23 mouse cellular contexts compared by ENCODE assay signal in genomic region chr6:5794106-5794753, GRCm38 (mm10).
DNase-seq lines count a peak whose midpoint lies in the region; ATAC-seq and TF ChIP-seq lines count a peak whose summit lies in the region.
"Had no signal": no experiment of that assay in that cellular context is flagged by ENCODE, and none has a peak within 500 bp of the region (broad histone marks: within the 10 kb centered on the region; RNA-seq: fewer than 3 reads in every experiment).

No protein-coding gene starts in this region.

- H3K27me3 ChIP-seq in hindbrain, embryonic 10.5 days (ENCODE audit: insufficient read depth, poor library complexity, severe bottlenecking): no peaks in the 10 kb centered on the region
- H3K27me3 ChIP-seq in hindbrain, embryonic 12.5 days: no peaks in the 10 kb centered on the region
- H3K27me3 ChIP-seq: forebrain, embryonic 12.5 days; hindbrain, embryonic 15.5 days; liver, embryonic 12.5 days; lung, embryonic 15.5 days; neural tube, embryonic 13.5 days had no signal

- H3K36me3 ChIP-seq in hindbrain, embryonic 10.5 days: no peaks in the 10 kb centered on the region
- no peaks in the 10 kb centered on the region for H3K36me3 ChIP-seq in hindbrain, embryonic 12.5 days
- H3K36me3 ChIP-seq: forebrain, embryonic 12.5 days; heart, embryonic 10.5 days; hindbrain, embryonic 15.5 days; liver, embryonic 12.5 days; lung, embryonic 15.5 days; neural tube, embryonic 13.5 days had no signal

- 70% methylated on average over 5 of the region's 5 CpGs for WGBS in hindbrain, embryonic 10.5 days
- 62% methylated on average over 5 of the region's 5 CpGs for WGBS in hindbrain, embryonic 12.5 days

- no peak for ATAC-seq in hindbrain, embryonic 12.5 days (ENCODE audit: low FRiP score)
- ATAC-seq: liver, embryonic 12.5 days had no signal

- no peak overlapping the region for H3K4me2 ChIP-seq in hindbrain, embryonic 12.5 days (replicated peaks)
- H3K4me2 ChIP-seq: forebrain, embryonic 12.5 days; hindbrain, embryonic 15.5 days; liver, embryonic 12.5 days; lung, embryonic 15.5 days; midbrain, embryonic 11.5 days; neural tube, embryonic 13.5 days had no signal

- no peak overlapping the region for H3K9ac ChIP-seq in hindbrain, embryonic 12.5 days
- H3K9ac ChIP-seq: forebrain, embryonic 12.5 days; hindbrain, embryonic 15.5 days; liver, embryonic 12.5 days; lung, embryonic 15.5 days; neural tube, embryonic 13.5 days had no signal

- 0 out of 2 replicates have a peak overlapping the region, but pooled peaks have one; percentile 7 for H3K27ac ChIP-seq in layer of hippocampus, adult 2 months
- H3K27ac ChIP-seq in hindbrain, embryonic 10.5 days: no peak overlapping the region
- H3K27ac ChIP-seq in hindbrain, embryonic 12.5 days: no peak overlapping the region
- H3K27ac ChIP-seq: forebrain, embryonic 12.5 days; heart, embryonic 10.5 days; hindbrain, embryonic 15.5 days; liver, embryonic 12.5 days; lung, embryonic 15.5 days; macrophage; neural tube, embryonic 13.5 days; stomach, postnatal 0 days had no signal

- no peaks in the 10 kb centered on the region for H3K9me3 ChIP-seq in hindbrain, embryonic 10.5 days
- H3K9me3 ChIP-seq in hindbrain, embryonic 12.5 days (replicated peaks): no peaks in the 10 kb centered on the region
- H3K9me3 ChIP-seq: forebrain, embryonic 12.5 days; heart, embryonic 10.5 days; hindbrain, embryonic 15.5 days; liver, embryonic 12.5 days; lung, embryonic 15.5 days; neural tube, embryonic 13.5 days had no signal

- peaks cover 7% of the 10 kb centered on the region for H3K4me1 ChIP-seq in hindbrain, embryonic 10.5 days (replicated peaks)
- H3K4me1 ChIP-seq in hindbrain, embryonic 12.5 days: no peaks in the 10 kb centered on the region
- H3K4me1 ChIP-seq: forebrain, embryonic 12.5 days; heart, embryonic 10.5 days; hindbrain, embryonic 15.5 days; liver, embryonic 12.5 days; lung, embryonic 15.5 days; neural tube, embryonic 13.5 days had no signal

- TF ChIP-seq CTCF in layer of hippocampus, adult 2 months (conservative IDR thresholded peaks at IDR 0.05): no peak

- DNase-seq in layer of hippocampus, adult 2 months (ENCODE audit: low spot score in 2 of 2): no peak
- no peak for DNase-seq in layer of hippocampus, adult 9-11 months
- peak; percentile 46 to 56 for DNase-seq in right cerebral cortex, adult 2 months (ENCODE audit: low spot score in 2 of 2)
- DNase-seq in right cerebral cortex, postnatal 10 days (ENCODE audit: low spot score in 2 of 2): no peak
- peak; percentile 53 to 60 for DNase-seq in adrenal gland, postnatal 36 days
- DNase-seq in testis, postnatal 10 days (ENCODE audit: low spot score): peak; percentile 54
- no peak for DNase-seq in hindbrain, embryonic 10.5 days (ENCODE audit: low spot score)
- DNase-seq: cerebellum, postnatal 14 days; heart, postnatal 14 days; kidney, adult 8-10 months; kidney, postnatal 4 days; retina, postnatal 1 day; thymus, postnatal 25 days had no signal

- no peak overlapping the region for H3K4me3 ChIP-seq in layer of hippocampus, adult 2 months
- no peak overlapping the region for H3K4me3 ChIP-seq in hindbrain, embryonic 10.5 days
- no peak overlapping the region for H3K4me3 ChIP-seq in hindbrain, embryonic 12.5 days
- H3K4me3 ChIP-seq: forebrain, embryonic 12.5 days; heart, embryonic 10.5 days; hindbrain, embryonic 15.5 days; liver, embryonic 12.5 days; lung, embryonic 15.5 days; neural tube, embryonic 13.5 days had no signal

Comparison
In these comparisons a context has a peak if more than half of its experiments do, and no peak if none do; other contexts are left out.
1. DNase-seq: peak in right cerebral cortex, adult 2 months (2 of 2), adrenal gland, postnatal 36 days (2 of 2) and testis, postnatal 10 days (single experiment); none in layer of hippocampus, adult 2 months (0 of 2), layer of hippocampus, adult 9-11 months (single experiment), right cerebral cortex, postnatal 10 days (0 of 2) and hindbrain, embryonic 10.5 days (single experiment).